Mouse (Mus musculus): ENCODE measurements around the gene Tanc2. TPM values are rescaled to one million over a fixed set of nuclear protein-coding genes. Genes with fewer than 3 reads are reported as not detected.
A peak's percentile ranks its signal among the peaks of the same experiment; 100 is the strongest.

The Tanc2 gene
- polyA plus RNA-seq, 1 experiment = 10.2 TPM

GRCm38 (mm10) chr11:105558091-105558490 is 31.7 kb upstream of the Tanc2 start:
- TF ChIP-seq CTCF (IDR thresholded peaks at IDR 0.05; ENCODE audit: insufficient read depth, low read length) (no peak), POLR2A (IDR thresholded peaks at IDR 0.05; ENCODE audit: borderline replicate concordance, extremely low read depth, low read depth, low read length) (no peak)
- Histone ChIP-seq H3K4me3 (replicated peaks; ENCODE audit: extremely low read depth, low read depth, low read length) (no peak overlapping the region), H3K4me1 (ENCODE audit: control insufficient read depth, insufficient read depth, low read length) (no peaks in the 10 kb centered on the region)
- DNase-seq = no peak

DNA sequence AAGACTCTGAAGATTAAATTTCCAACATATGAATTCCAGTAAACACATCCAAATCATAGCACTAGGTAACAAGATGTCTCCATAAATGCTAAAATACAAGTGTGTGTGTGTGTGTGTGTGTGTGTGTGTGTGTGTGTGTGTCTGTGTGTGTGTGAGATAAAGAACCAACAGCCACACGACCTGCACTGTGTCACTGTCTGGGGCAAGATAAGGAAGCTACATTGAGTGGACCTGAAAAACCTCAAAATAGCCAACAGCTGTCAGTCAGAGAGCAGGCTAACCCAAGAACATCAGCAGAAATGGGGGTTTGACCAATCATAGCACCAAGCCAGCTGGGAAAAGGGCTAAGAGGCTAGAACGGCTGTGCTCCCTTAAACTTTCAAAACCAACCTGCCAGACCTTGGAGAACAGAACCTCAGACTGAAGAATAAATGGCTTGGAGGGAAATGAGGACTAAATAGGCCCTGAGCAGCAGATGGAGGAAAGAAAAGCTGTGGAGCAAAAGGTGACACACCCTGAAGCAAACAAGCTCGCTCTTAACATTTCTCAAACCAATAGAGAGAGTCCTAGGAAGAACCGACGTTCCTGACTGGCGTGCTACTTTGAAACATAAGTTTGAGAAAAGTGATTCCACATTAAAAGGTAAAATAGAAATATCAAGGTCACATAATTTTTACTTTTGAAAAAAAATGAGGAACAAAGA is 30.8 kb upstream of the Tanc2 start:
- no peaks in the 10 kb centered on the region for H3K4me1 ChIP-seq (ENCODE audit: control insufficient read depth, insufficient read depth, low read length)
- TF ChIP-seq POLR2A (IDR thresholded peaks at IDR 0.05; ENCODE audit: borderline replicate concordance, extremely low read depth, low read depth, low read length) (no peak), CTCF (IDR thresholded peaks at IDR 0.05; ENCODE audit: insufficient read depth, low read length) (no peak)
- 76% methylated on average over 6 of the region's 6 CpGs for WGBS
- H3K4me3 ChIP-seq (replicated peaks; ENCODE audit: extremely low read depth, low read depth, low read length) = no peak overlapping the region
- DNase-seq = no peak

GRCm38 (mm10) chr11:105563546-105563945 is 26.2 kb upstream of the Tanc2 start:
- WGBS = 91% methylated on average over 3 of the region's 3 CpGs
- Histone ChIP-seq H3K4me1 (ENCODE audit: control insufficient read depth, insufficient read depth, low read length) (peaks cover 4% of the 10 kb centered on the region; the same call in 1 of the 2 replicates), H3K4me3 (replicated peaks; ENCODE audit: extremely low read depth, low read depth, low read length) (no peak overlapping the region)
- DNase-seq = no peak
- no peak for TF ChIP-seq POLR2A (IDR thresholded peaks at IDR 0.05; ENCODE audit: borderline replicate concordance, extremely low read depth, low read depth, low read length)
- TF ChIP-seq CTCF (IDR thresholded peaks at IDR 0.05; ENCODE audit: insufficient read depth, low read length) = no peak

DNA sequence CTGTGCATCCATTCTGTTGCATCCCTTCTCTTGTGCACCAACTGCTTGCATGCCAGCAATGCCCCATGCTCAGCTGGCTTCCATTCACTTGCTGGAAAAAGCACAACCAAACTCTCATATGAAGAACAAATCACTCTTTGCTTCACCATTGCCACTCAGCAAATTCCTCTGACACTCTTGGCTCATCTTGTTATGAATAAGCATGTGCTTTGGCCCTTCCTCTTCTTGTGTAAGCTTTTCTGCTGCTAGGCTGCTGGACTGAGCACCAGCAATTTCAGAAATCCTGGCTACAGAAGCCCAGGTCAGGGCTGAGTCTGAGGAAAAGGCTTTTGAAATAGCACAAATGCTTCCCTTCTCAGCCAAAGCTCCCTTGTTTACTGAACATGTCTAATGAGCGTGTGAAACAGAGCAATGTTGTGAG is 22.6 kb upstream of the Tanc2 start:
- 12% methylated on average over 1 of the region's 1 CpGs for WGBS
- DNase-seq = no peak
- TF ChIP-seq CTCF (IDR thresholded peaks at IDR 0.05; ENCODE audit: insufficient read depth, low read length) (no peak), POLR2A (IDR thresholded peaks at IDR 0.05; ENCODE audit: borderline replicate concordance, extremely low read depth, low read depth, low read length) (no peak)
- no peak overlapping the region for H3K4me3 ChIP-seq (replicated peaks; ENCODE audit: extremely low read depth, low read depth, low read length)
- peaks cover 4% of the 10 kb centered on the region; the same call in 1 of the 2 replicates for H3K4me1 ChIP-seq (ENCODE audit: control insufficient read depth, insufficient read depth, low read length)

DNA sequence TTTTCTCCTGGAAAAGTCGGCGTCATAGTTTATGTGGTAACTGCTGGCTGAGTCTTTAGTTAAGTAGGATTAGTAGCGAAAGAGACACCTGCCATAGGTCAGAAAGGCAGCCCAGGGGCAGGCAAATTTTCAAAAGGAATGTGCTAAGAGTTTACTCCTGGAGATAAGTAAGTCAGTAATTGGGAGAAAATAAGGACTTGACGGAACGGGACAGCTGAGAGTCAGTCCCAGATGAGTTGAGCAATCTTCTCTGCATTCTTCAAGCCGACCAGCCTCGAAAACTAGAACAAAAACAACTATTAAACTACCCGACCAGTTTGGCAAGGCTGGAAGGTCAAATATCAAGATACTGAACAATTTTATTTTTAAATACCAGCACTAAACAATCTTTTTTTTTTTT is 17.8 kb upstream of the Tanc2 start:
- 51% methylated on average over 8 of the region's 8 CpGs for WGBS
- no peak for TF ChIP-seq POLR2A (IDR thresholded peaks at IDR 0.05; ENCODE audit: borderline replicate concordance, extremely low read depth, low read depth, low read length)
- TF ChIP-seq CTCF (IDR thresholded peaks at IDR 0.05; ENCODE audit: insufficient read depth, low read length) = no peak
- H3K4me3 ChIP-seq (replicated peaks; ENCODE audit: extremely low read depth, low read depth, low read length) = no peak overlapping the region
- no peak for DNase-seq
- H3K4me1 ChIP-seq (ENCODE audit: control insufficient read depth, insufficient read depth, low read length) = peaks cover 9% of the 10 kb centered on the region

GRCm38 (mm10) chr11:105574241-105574640 is 15.5 kb upstream of the Tanc2 start:
- no peak overlapping the region for H3K4me3 ChIP-seq (replicated peaks; ENCODE audit: extremely low read depth, low read depth, low read length)
- 27% methylated on average over 7 of the region's 7 CpGs for WGBS
- peaks cover 6% of the 10 kb centered on the region for H3K4me1 ChIP-seq (ENCODE audit: control insufficient read depth, insufficient read depth, low read length)
- DNase-seq = peak; percentile 39
- TF ChIP-seq CTCF (IDR thresholded peaks at IDR 0.05; ENCODE audit: insufficient read depth, low read length) (no peak), POLR2A (IDR thresholded peaks at IDR 0.05; ENCODE audit: borderline replicate concordance, extremely low read depth, low read depth, low read length) (no peak)

GRCm38 (mm10) chr11:105577211-105577610 is 12.6 kb upstream of the Tanc2 start:
- TF ChIP-seq CTCF (IDR thresholded peaks at IDR 0.05; ENCODE audit: insufficient read depth, low read length) = no peak
- TF ChIP-seq POLR2A (IDR thresholded peaks at IDR 0.05; ENCODE audit: borderline replicate concordance, extremely low read depth, low read depth, low read length) = no peak
- peaks cover 6% of the 10 kb centered on the region for H3K4me1 ChIP-seq (ENCODE audit: control insufficient read depth, insufficient read depth, low read length)
- DNase-seq = no peak
- H3K4me3 ChIP-seq (replicated peaks; ENCODE audit: extremely low read depth, low read depth, low read length) = no peak overlapping the region

DNA sequence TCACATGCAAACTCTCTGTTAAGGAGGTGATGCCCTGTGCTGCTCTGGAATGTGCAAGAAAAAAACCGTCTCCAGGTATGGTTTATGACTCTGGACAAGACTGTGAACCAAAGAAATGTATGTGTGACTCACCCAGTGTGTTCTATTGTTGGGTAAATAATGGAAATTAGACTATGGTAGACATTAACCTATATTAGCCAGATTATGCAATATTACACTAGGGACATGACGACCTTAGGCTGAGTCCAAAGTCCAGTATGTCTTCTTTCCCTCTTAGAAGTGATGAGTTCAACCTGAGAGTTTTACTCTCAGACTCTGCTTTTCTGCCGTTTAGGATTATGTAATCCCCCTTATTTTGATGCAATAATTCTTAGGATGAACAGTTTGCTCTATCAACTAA is 7.8 kb upstream of the Tanc2 start:
- DNase-seq = no peak
- no peak for TF ChIP-seq POLR2A (IDR thresholded peaks at IDR 0.05; ENCODE audit: borderline replicate concordance, extremely low read depth, low read depth, low read length)
- no peak for TF ChIP-seq CTCF (IDR thresholded peaks at IDR 0.05; ENCODE audit: insufficient read depth, low read length)
- Histone ChIP-seq H3K4me3 (replicated peaks; ENCODE audit: extremely low read depth, low read depth, low read length) (no peak overlapping the region), H3K4me1 (ENCODE audit: control insufficient read depth, insufficient read depth, low read length) (no peaks in the 10 kb centered on the region)
- WGBS = 85% methylated on average over 3 of the region's 3 CpGs

- peak; percentile 91 for DNase-seq
- H3K4me3 ChIP-seq (replicated peaks; ENCODE audit: extremely low read depth, low read depth, low read length) = peak overlapping the region; percentile 89
- no peaks in the 10 kb centered on the region; the same call in 1 of the 2 replicates for H3K4me1 ChIP-seq (ENCODE audit: control insufficient read depth, insufficient read depth, low read length)
- TF ChIP-seq CTCF (IDR thresholded peaks at IDR 0.05; ENCODE audit: insufficient read depth, low read length) (no peak), POLR2A (IDR thresholded peaks at IDR 0.05; ENCODE audit: borderline replicate concordance, extremely low read depth, low read depth, low read length) (peak; percentile 32; the same call in 1 of the 2 replicates)
- WGBS = 8% methylated on average over 57 of the region's 70 CpGs
Measured at GRCm38 (mm10) chr11:105589231-105589876, 432 bp upstream of the Tanc2 start.

DNA sequence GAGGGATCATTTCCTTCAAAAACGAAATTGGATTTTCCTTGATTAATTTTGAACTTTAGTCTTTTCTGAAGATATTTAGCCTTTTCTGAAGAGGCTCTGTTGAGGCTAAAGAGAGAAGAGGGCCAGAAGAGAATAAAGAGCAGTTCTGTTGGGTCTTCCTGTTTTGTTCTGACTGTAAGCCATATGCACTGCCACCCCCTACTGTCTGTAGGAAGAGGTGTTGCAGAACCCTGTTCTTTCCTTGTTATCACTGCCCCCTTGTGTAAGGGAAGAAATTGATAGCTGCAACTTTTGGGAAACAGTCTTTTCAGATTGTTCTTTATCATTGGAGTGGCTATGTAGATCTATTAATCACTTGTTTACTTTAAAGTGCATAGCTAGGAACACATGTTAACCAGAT is 2.1 kb downstream of the Tanc2 start:
- no peak for DNase-seq
- Histone ChIP-seq H3K4me3 (replicated peaks; ENCODE audit: extremely low read depth, low read depth, low read length) (no peak overlapping the region), H3K4me1 (ENCODE audit: control insufficient read depth, insufficient read depth, low read length) (no peaks in the 10 kb centered on the region; the same call in 1 of the 2 replicates)
- TF ChIP-seq CTCF (IDR thresholded peaks at IDR 0.05; ENCODE audit: insufficient read depth, low read length) = peak; percentile 39; the same call in 1 of the 2 replicates
- no peak for TF ChIP-seq POLR2A (IDR thresholded peaks at IDR 0.05; ENCODE audit: borderline replicate concordance, extremely low read depth, low read depth, low read length)
- 15% methylated on average over 1 of the region's 1 CpGs for WGBS

All from lung, adult 2 months (tissue).